Mouse (Mus musculus) kidney, postnatal 0 days (tissue): ENCODE data around the gene Vamp4. TPM values are rescaled to one million over a fixed set of nuclear protein-coding genes. Genes with fewer than 3 reads are reported as not detected.

Experiments
- ATAC-seq: fragments of 200-750 bp; cut with Nextera tagmentation; replicated peaks from 2 replicates; pipeline ENCODE4 v1.8.0; 2017; ENCODE audit warnings: low read depth, moderate number of reproducible peaks, moderate TSS enrichment, moderate library complexity; ENCODE audit not compliant: low FRiP score
- DNase-seq: peaks from one replicate; pipeline ENCODE4 v3.0.0-alpha.2; 2016; ENCODE audit warnings: low spot score
- H3K27ac ChIP-seq: fragments of 300-500 bp; sonication (generic); 2 replicates; pipeline ENCODE4 v1.5.1; 2014; ENCODE audit warnings: mild to moderate bottlenecking
- H3K27me3 ChIP-seq: fragments of 300-500 bp; sonication (generic); 2 replicates; pipeline ENCODE4 v1.6.1; 2014; ENCODE audit warnings: low read length, mixed read lengths; ENCODE audit not compliant: insufficient read depth
- H3K36me3 ChIP-seq: fragments of 300-500 bp; sonication (generic); 2 replicates; pipeline ENCODE4 v1.6.1; 2014; ENCODE audit warnings: low read length, mixed read lengths; ENCODE audit not compliant: insufficient read depth
- H3K4me1 ChIP-seq: fragments of 300-500 bp; sonication (generic); replicated peaks from 2 replicates; pipeline ENCODE4 v1.6.1; 2014; ENCODE audit warnings: antibody characterized with exemption, low read length, mixed read lengths; ENCODE audit not compliant: insufficient read depth
- H3K4me2 ChIP-seq: fragments of 300-500 bp; sonication (generic); 2 replicates; pipeline ENCODE4 v1.6.1; 2014; ENCODE audit warnings: mild to moderate bottlenecking, low read length, moderate library complexity, mixed read lengths
- H3K4me3 ChIP-seq: fragments of 300-500 bp; sonication (generic); replicated peaks from 2 replicates; pipeline ENCODE4 v1.5.1; 2014; ENCODE audit warnings: low read depth, low read length
- H3K9ac ChIP-seq: fragments of 300-500 bp; sonication (generic); 2 replicates; pipeline ENCODE4 v1.6.1; 2014; ENCODE audit warnings: low read depth, low read length
- H3K9me3 ChIP-seq: fragments of 300-500 bp; sonication (generic); replicated peaks from 2 replicates; pipeline ENCODE4 v1.6.1; 2016; ENCODE audit warnings: low read length, inconsistent platforms, mixed read lengths
- CTCF ChIP-seq: IDR thresholded peaks from 2 replicates; pipeline ENCODE4 v1.5.1; 2016; ENCODE audit warnings: antibody characterized with exemption, low read depth, mild to moderate bottlenecking, moderate library complexity
- WGBS: fragments of 180-500 bp; shearing (Covaris S2); extraction: QIAGEN DNeasy Blood & Tissue Kit; methylation state at CpG from one replicate; pipeline ENCODE4 v1.1.7; 2014; 5-methylcytosine and 5-hydroxymethylcytosine counted together
- polyA plus RNA-seq: library from polyadenylated mRNA; unstranded; fragments of >200 nt; fragmentation: Nextera tagmentation; extraction: Ambion mirVana; gene quantifications from 2 replicates; pipeline ENCODE4 v1.2.1, GENCODE M21; 2015

Gene Vamp4
- polyA plus RNA-seq, 1 experiment from 2014 or later = 53.6 TPM

- Histone ChIP-seq H3K9me3 (no peaks in the 10 kb centered on the region), H3K4me3 (no peak within 1 kb of the TSS), H3K36me3 (no peaks in the 10 kb centered on the region), H3K4me2 (no peak within 1 kb of the TSS), H3K9ac (no peak within 1 kb of the TSS), H3K4me1 (no peaks in the 10 kb centered on the region), H3K27me3 (no peaks in the 10 kb centered on the region), H3K27ac (no peak within 1 kb of the TSS)
- DNase-seq (no peak), ATAC-seq (no peak)
- TF ChIP-seq CTCF = no peak
- 78% methylated on average over 10 of the region's 10 CpGs for WGBS
These were observed 68.9 kb downstream of the Vamp4 start, which contains the start of gene Myoc for GRCm38 (mm10) chr1:162639051-162639750. Gene Myoc, plus strand, starts transcription at chr1:162639155.

GRCm38 (mm10) chr1:162639861-162640260 is 69.5 kb downstream of the Vamp4 start:
- Histone ChIP-seq H3K27me3 (no peaks in the 10 kb centered on the region), H3K4me1 (no peaks in the 10 kb centered on the region), H3K9ac (no peak overlapping the region), H3K36me3 (no peaks in the 10 kb centered on the region), H3K9me3 (no peaks in the 10 kb centered on the region), H3K27ac (no peak overlapping the region), H3K4me3 (no peak overlapping the region), H3K4me2 (no peak overlapping the region)
- ATAC-seq (no peak), DNase-seq (no peak)
- WGBS = 96% methylated on average over 1 of the region's 1 CpGs
- TF ChIP-seq CTCF = no peak

GRCm38 (mm10) chr1:162642591-162642990 is 72.3 kb downstream of the Vamp4 start:
- Histone ChIP-seq H3K27ac (no peak overlapping the region), H3K4me2 (no peak overlapping the region), H3K27me3 (no peaks in the 10 kb centered on the region), H3K4me3 (no peak overlapping the region), H3K4me1 (no peaks in the 10 kb centered on the region), H3K36me3 (no peaks in the 10 kb centered on the region), H3K9me3 (no peaks in the 10 kb centered on the region), H3K9ac (no peak overlapping the region)
- no peak for TF ChIP-seq CTCF
- 62% methylated on average over 3 of the region's 3 CpGs for WGBS
- ATAC-seq = no peak
- DNase-seq = peak; percentile 21

- H3K4me1 ChIP-seq = no peaks in the 10 kb centered on the region
- H3K27me3 ChIP-seq = no peaks in the 10 kb centered on the region
- no peaks in the 10 kb centered on the region for H3K9me3 ChIP-seq
- H3K9ac ChIP-seq = no peak overlapping the region
- H3K4me2 ChIP-seq = no peak overlapping the region
- no peak for ATAC-seq
- no peak for TF ChIP-seq CTCF
- H3K4me3 ChIP-seq = no peak overlapping the region
- no peak for DNase-seq
- no peaks in the 10 kb centered on the region for H3K36me3 ChIP-seq
- WGBS = 46% methylated on average over 4 of the region's 4 CpGs
- H3K27ac ChIP-seq = no peak overlapping the region
These were observed 73.4 kb downstream of the Vamp4 start for GRCm38 (mm10) chr1:162643752-162644151.

GRCm38 (mm10) chr1:162646083-162646686 is 75.9 kb downstream of the Vamp4 start:
- no peak overlapping the region for H3K27ac ChIP-seq
- WGBS = 84% methylated on average over 10 of the region's 10 CpGs
- no peak overlapping the region for H3K4me3 ChIP-seq
- DNase-seq = no peak
- no peaks in the 10 kb centered on the region for H3K27me3 ChIP-seq
- H3K4me1 ChIP-seq = no peaks in the 10 kb centered on the region
- no peaks in the 10 kb centered on the region for H3K9me3 ChIP-seq
- H3K36me3 ChIP-seq = no peaks in the 10 kb centered on the region
- no peak for ATAC-seq
- H3K4me2 ChIP-seq = no peak overlapping the region
- no peak for TF ChIP-seq CTCF
- no peak overlapping the region for H3K9ac ChIP-seq

- Histone ChIP-seq H3K36me3 (no peaks in the 10 kb centered on the region), H3K4me2 (no peak overlapping the region), H3K9ac (no peak overlapping the region), H3K4me3 (no peak overlapping the region), H3K27me3 (no peaks in the 10 kb centered on the region), H3K27ac (no peak overlapping the region), H3K9me3 (no peaks in the 10 kb centered on the region), H3K4me1 (no peaks in the 10 kb centered on the region)
- ATAC-seq (no peak), DNase-seq (no peak)
- no peak for TF ChIP-seq CTCF
- 90% methylated on average over 14 of the region's 14 CpGs for WGBS
These were observed 78.1 kb downstream of the Vamp4 start for GRCm38 (mm10) chr1:162648416-162648815.

Other genes starting within 250 kb of the Vamp4 start
- gene Dnm3, start 92.5 kb upstream of the Vamp4 start, polyA plus RNA-seq = 8.3 and 9.6 TPM in 2 replicates
- gene Mettl13, start 22.0 kb upstream of the Vamp4 start, polyA plus RNA-seq = 16.3 and 19.0 TPM in 2 replicates
- 0.17 TPM in 1 of 2 replicates, not detected in the other for gene Myoc, start 68.6 kb downstream of the Vamp4 start, polyA plus RNA-seq
- not detected in 2 replicates for gene Myocos, start 87.7 kb downstream of the Vamp4 start, polyA plus RNA-seq
- 107 and 131 TPM in 2 replicates for gene Prrc2c, start 170.0 kb downstream of the Vamp4 start, polyA plus RNA-seq
- 2.2 and 2.3 TPM in 2 replicates for gene Fmo4, start 243.5 kb downstream of the Vamp4 start, polyA plus RNA-seq